Mouse (Mus musculus): ENCODE measurements around the gene Adam22.
"Not testable (repeated sequence)": the region's sequence is repeated elsewhere in the genome, so short reads cannot be mapped to it uniquely, and the experiment has no call there.

The Adam22 gene

GRCm38 (mm10) chr5:8326671-8327070, 41.3 kb downstream of the Adam22 start:
- no peak for DNase-seq (ENCODE audit: low spot score in 2 of 2)

DNA sequence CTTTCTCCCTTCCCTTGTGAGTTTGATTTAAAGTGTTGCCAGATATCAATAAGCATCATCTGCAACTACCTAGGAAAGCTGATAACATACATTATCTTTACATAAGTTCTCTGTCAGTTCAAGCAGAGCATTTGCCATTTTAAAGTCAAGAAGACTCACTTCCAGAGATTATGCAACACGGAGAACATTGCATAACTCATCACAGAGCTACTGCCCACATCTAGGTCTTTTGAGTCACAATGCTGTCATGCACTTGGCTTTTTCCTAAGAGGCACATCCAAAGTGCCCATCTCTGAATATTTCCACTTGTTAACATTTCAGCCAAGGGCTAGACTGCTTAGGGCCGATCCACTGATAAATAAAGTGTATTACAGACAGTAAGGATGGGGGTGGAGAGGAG, 55.6 kb downstream of the Adam22 start:
- no peak for DNase-seq (ENCODE audit: low spot score in 2 of 2)

DNA sequence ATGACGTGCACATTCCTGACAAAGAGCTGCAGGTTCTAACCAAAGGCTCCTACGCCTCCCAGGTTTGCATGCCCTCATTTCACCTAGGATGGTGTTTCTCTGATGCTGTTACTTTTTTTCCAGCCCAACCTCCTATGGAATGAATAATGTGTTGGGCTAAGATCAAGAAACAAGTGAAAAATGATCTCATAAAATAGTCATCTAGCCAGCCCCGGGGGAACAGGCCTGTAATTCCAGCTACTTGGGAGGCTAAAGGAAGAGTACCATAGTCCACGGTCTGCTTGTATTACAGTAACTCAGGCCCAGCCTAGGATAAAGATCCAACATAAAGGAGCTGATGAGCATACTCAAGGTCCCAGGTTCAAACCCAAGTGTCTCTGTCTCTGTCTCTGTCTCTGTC, 57.1 kb downstream of the Adam22 start:
- no peak for DNase-seq (ENCODE audit: low spot score in 2 of 2)

DNA sequence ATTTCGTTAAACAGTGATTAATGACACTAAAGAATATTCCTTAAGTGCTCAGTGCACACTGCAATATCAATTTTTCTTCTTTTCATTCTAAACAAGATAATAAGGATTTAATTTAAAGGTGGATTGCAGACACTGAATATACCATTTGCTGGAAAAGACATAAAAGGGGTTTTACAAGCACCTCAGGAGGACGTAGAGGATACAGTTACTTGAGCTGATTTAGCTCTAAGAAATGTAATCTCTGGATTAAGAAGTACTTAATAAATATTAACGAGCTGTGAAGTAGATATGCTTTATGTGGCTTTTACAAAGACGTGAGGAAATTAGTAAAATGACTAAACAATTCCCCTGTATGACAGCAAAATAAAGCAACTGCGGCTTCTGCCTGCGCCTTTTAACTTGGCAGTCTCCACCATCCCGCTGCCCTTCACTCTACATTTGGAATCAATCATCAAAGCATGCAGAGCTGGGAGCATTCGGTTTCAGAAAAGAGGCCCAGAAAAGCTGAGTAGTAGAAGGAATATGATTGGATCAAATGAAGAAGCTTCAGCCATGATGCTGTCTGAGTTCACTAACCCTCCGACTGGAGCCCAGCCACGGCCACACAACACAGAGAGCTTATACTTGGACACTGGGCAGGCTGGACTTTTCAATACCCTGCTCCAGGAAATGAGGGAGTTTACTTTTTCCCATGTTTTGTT, 70.1 kb downstream of the Adam22 start:
- no peak for DNase-seq (ENCODE audit: low spot score in 2 of 2)

GRCm38 (mm10) chr5:8293287-8293686, 74.7 kb downstream of the Adam22 start:
- DNase-seq (ENCODE audit: low spot score in 2 of 2), result no peak

GRCm38 (mm10) chr5:8291496-8291895, 76.5 kb downstream of the Adam22 start:
- no peak for DNase-seq (ENCODE audit: low spot score in 2 of 2)

- DNase-seq (ENCODE audit: low spot score in 2 of 2), result no peak
Measured at GRCm38 (mm10) chr5:8289678-8290614, 78.0 kb downstream of the Adam22 start.

DNA sequence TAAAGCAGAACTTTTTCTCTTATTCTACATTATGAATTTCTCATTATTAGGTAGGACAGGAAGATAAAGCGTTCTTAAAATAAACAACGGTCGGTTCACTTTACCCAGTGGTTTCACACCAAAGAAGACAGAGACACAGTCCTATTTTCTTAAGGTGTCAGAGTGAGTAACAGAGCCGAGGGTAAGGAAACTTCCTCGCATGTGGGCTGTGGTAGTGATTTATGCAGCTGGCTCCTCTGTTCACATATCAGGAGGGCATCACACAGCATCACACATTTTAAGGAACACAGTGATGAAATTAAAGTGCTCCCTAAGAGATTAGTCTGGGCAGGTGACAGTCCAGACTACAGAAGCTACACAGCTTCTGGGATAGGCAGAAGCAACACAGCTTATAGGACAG, 83.8 kb downstream of the Adam22 start:
- DNase-seq (ENCODE audit: low spot score in 2 of 2), result no peak

DNA sequence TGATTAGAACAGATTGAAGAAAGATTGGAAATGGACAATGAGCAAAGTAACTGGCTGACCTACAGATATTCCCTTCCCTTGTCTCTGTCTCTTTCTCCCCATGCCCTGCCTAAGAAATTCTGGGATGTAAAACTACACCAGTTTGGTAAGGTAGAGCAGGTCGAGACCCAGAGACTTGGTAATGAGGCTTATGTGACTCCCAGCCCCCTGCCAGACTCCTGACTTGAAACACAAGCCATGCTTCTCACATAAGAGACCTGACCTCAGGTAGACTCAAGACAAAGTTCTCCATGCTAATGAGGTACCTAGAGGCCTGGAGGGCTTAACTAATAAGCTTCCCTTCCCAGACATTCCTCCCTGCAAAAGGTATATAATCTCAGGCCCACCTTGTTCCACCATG, 91.8 kb downstream of the Adam22 start:
- no peak for DNase-seq (ENCODE audit: low spot score in 2 of 2)

- no peak for DNase-seq (ENCODE audit: low spot score in 2 of 2)
Measured at GRCm38 (mm10) chr5:8257366-8257765, 110.6 kb downstream of the Adam22 start.

DNA sequence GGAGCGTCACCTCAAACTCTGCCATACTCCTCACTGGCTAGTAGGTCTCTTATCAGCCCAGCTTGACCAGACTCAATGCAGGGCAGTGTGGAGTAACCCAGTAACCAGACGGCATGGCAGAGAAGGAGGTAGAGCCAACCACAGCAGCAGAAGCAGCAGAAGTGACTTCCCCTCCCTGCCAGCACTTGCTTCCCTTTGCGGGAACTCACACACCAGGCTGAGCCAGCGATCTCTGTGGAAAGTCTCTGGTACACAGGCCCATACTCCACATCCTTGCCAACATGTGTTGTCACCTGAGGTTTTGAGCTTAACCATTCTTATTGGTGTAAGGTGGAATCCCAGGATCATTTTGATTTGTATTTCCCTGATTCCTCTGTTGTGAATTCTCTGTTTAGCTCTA, 111.5 kb downstream of the Adam22 start:
- DNase-seq (ENCODE audit: low spot score in 2 of 2), result no peak

DNA sequence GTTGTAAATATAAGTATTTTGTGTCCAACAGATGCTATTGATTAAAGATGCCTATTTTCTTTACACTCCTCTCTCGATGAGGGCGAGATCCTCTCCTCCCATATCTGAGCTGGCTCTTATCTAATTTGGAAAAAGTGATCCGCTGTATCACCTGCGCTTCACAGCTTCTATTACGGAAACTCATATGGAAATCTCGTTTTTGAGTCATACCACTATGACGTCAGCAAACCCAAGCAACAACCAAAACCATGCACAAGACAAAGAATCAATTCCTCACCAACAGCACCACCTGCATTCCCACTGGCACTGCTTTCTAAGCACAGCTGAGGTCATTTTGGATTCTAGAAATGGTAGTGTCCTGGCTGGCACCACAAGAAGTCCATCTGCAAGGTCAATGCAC, 123.3 kb downstream of the Adam22 start:
- DNase-seq (ENCODE audit: low spot score in 2 of 2), result no peak

DNA sequence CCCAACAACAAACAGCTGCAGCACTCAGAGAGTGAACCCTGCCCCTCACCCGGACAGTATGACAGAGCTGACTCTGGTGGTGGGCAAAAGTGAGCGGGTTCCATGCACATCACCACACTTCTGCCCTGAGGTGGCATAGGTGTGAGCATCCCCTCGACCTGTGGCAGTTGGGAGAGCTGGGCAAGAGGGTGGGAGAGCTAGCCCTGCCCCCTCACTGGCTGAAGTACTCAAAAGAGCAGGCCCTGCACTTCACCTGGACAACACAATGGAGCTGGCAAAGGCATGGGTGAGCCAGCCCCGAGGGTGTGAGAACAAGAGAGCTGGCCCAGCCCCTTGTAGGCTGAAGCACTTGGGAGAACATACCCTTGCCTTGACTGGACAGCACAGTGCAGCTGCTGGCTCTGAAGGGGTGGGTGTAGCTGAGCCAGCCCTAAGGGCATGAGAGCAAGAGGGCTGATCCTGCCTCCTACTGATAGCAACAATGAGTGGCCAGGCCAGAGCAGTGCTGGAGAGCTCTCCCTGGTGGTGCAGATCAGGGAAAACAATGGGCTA, 124.8 kb downstream of the Adam22 start:
- DNase-seq (ENCODE audit: low spot score in 2 of 2), result no peak

DNA sequence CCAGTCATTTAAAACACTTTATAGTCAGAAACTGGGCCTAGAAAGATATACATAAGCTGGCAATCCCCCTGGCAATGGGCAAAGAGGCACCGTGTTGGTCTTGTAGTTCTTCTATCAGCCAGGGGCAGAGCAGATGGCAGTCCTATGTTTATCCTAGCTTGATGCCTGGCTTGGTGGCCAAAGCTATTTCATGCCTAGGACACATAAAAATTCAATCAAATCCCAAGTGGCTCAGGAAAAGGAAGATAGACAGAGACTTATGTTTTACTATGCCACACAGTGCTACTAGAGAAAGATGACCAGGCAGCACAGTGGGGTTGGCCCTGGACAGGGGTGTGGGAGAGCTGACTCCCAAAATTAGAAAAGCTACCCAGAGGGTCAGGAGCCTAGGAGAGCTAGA, 125.3 kb downstream of the Adam22 start:
- DNase-seq (ENCODE audit: low spot score in 2 of 2), result no peak

- DNase-seq (ENCODE audit: low spot score in 2 of 2), result no peak
Measured at GRCm38 (mm10) chr5:8227073-8227472, 140.9 kb downstream of the Adam22 start.

GRCm38 (mm10) chr5:8224321-8224705, 143.6 kb downstream of the Adam22 start:
- no peak for DNase-seq (ENCODE audit: low spot score in 2 of 2)

DNA sequence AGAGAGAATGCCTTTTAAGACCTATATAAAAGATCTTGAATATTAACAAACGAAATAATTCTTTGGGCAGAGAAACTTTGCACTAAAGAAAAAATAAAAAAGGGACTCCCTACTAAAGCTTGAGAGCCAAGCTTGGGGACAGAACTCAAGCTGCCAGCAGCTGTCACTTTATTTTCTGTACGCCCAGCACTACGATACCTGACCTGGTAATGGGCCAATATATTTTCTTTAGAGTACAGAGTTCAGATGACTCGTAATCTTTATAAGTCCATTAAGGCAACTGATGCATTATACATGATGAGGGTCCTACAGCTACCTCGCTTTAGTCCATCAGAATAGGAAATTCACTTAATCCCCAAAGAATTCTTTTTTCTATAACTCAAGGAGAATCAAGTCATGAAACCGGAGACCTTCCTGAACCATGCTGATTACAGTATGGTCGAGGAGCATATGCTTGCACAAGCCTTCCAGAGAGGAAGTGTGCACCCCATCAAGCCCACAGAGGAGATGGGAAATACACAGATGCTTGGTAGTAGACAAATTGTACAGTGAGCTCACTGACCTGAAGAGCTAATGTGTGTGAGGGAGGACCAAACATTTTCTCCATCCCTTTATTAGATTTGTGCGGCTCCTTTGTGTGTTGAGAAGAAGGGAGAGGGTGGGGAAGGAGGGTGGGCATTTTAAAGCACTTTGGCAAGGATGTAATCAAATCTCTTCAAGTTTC, 144.2 kb downstream of the Adam22 start:
- no peak for DNase-seq (ENCODE audit: low spot score in 2 of 2)

- DNase-seq (ENCODE audit: low spot score in 2 of 2), result no peak
Measured at GRCm38 (mm10) chr5:8221630-8222029, 146.3 kb downstream of the Adam22 start.

GRCm38 (mm10) chr5:8215841-8216240, 152.1 kb downstream of the Adam22 start:
- DNase-seq (ENCODE audit: low spot score in 2 of 2), result no peak

- not testable (repeated sequence) for DNase-seq (ENCODE audit: low spot score in 2 of 2)
Measured at GRCm38 (mm10) chr5:8184992-8185391, 183.0 kb downstream of the Adam22 start.

GRCm38 (mm10) chr5:8180646-8181045, 187.3 kb downstream of the Adam22 start:
- DNase-seq (ENCODE audit: low spot score in 2 of 2), result no peak

DNA sequence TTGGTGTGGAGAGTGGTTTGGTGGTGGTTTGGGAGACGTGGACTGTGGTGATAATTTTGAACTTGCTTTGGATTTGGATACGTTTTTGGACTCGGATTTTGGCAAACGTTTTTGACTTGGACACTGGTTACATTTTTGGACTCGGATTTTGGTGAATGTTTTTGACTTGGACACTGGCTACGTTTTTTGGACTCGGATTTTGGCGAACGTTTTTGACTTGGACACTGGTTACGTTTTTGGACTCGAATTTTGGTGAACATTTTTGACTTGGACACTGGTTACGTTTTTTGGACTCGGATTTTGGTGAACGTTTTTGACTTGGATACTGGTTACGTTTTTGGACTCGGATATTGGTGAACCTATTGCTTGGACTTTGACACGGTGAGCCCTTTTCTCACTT, 189.8 kb downstream of the Adam22 start:
- no peak for DNase-seq (ENCODE audit: low spot score in 2 of 2)
